Mouse (Mus musculus): ENCODE measurements at regions not wholly inside any gene's neighbourhood (a gene's known extent, or its start where the extent isn't known, plus 50 kb on each side); places are given as distances from the start of the nearest gene placed in this dataset.
"Not testable (repeated sequence)": the region's sequence is repeated elsewhere in the genome, so short reads cannot be mapped to it uniquely, and the experiment has no call there.

DNA sequence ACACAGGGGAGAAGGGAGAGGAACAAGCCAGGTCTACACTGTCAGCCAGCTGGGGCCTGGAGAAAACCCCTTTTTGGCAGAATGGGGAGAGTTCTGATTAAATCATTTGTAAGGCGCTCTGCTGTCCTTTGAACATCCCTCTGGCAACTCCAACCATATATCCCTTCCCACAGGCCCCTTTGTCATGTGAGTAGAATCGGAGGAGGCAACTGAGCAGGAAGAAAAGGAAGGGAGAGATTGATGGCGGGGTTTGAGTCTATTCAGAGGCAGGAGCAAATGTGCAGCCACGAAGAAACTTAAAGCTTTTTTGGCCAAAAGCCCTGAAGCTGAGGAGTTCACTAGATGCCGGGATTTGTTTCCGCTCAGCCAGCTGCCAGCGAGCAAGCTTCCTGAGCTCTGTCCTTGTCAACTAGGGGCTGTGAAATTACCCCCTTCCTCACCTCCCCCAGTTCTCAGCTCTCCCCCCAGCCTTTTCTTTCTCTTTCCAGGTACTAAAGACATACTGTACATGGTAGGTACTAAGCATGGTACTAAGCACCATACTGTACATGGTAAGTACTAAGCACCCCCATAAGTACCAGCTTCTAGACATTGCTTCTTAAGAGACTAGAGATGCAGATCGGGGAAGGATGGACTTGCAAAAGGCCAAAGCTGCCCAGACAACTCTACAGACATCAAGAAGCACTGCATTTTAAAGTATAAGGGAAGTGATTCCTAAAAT, 100.6 kb upstream of the Fam78b start:
- H3K9ac ChIP-seq: no peak overlapping the region
- ATAC-seq (ENCODE audit: insufficient read depth): no peak
- H3K4me2 ChIP-seq: no peak overlapping the region
- no peaks in the 10 kb centered on the region for H3K36me3 ChIP-seq (replicated peaks)
- no peaks in the 10 kb centered on the region for H3K4me1 ChIP-seq (replicated peaks)
- H3K27ac ChIP-seq (replicated peaks): no peak overlapping the region
- 51% methylated on average over 8 of the region's 8 CpGs for WGBS (ENCODE audit: insufficient replicate concordance)
- H3K4me3 ChIP-seq (replicated peaks): no peak overlapping the region
- no peaks in the 10 kb centered on the region for H3K27me3 ChIP-seq
- no peaks in the 10 kb centered on the region for H3K9me3 ChIP-seq (replicated peaks)

- no peaks in the 10 kb centered on the region for H3K27me3 ChIP-seq
- no peak overlapping the region for H3K9ac ChIP-seq
- H3K27ac ChIP-seq (replicated peaks): no peak overlapping the region
- H3K9me3 ChIP-seq (replicated peaks): no peaks in the 10 kb centered on the region
- ATAC-seq (ENCODE audit: insufficient read depth): no peak
- 50% methylated on average over 4 of the region's 4 CpGs for WGBS (ENCODE audit: insufficient replicate concordance)
- H3K4me3 ChIP-seq (replicated peaks): no peak overlapping the region
- no peaks in the 10 kb centered on the region for H3K36me3 ChIP-seq (replicated peaks)
- H3K4me2 ChIP-seq: no peak overlapping the region
- H3K4me1 ChIP-seq (replicated peaks): no peaks in the 10 kb centered on the region
Observed at GRCm38 (mm10) chr1:166901574-166901973, 99.6 kb upstream of the Fam78b start.

DNA sequence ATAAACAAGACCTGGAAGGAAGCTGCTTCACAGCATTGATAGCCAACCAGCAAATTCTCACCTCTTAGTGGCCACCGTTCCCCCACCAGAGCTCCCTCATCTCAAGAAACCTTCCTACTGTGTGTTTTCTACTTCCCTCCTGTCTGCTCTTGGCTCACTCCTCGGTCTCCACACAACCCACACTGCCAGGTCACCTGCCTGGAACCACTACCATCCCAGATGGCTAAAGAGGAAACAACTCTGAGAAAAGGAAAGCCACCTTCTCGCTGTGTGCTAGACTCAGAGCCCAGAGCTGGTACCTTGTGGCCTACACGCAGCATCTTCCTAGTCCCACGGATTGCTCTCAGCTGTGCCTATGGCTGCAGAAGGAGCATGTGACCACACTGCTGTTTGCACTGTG, 97.8 kb upstream of the Fam78b start:
- no peak overlapping the region for H3K27ac ChIP-seq (replicated peaks)
- 60% methylated on average over 5 of the region's 5 CpGs for WGBS (ENCODE audit: insufficient replicate concordance)
- H3K4me3 ChIP-seq (replicated peaks): no peak overlapping the region
- H3K4me2 ChIP-seq: no peak overlapping the region
- H3K9ac ChIP-seq: no peak overlapping the region
- no peaks in the 10 kb centered on the region for H3K9me3 ChIP-seq (replicated peaks)
- no peaks in the 10 kb centered on the region for H3K4me1 ChIP-seq (replicated peaks)
- no peaks in the 10 kb centered on the region for H3K36me3 ChIP-seq (replicated peaks)
- ATAC-seq (ENCODE audit: insufficient read depth): no peak
- no peaks in the 10 kb centered on the region for H3K27me3 ChIP-seq

- no peak overlapping the region for H3K4me3 ChIP-seq (replicated peaks)
- no peak overlapping the region for H3K4me2 ChIP-seq
- H3K36me3 ChIP-seq (replicated peaks): no peaks in the 10 kb centered on the region
- no peak overlapping the region for H3K9ac ChIP-seq
- H3K9me3 ChIP-seq (replicated peaks): no peaks in the 10 kb centered on the region
- H3K27ac ChIP-seq (replicated peaks): no peak overlapping the region
- 60% methylated on average over 10 of the region's 10 CpGs for WGBS (ENCODE audit: insufficient replicate concordance)
- no peaks in the 10 kb centered on the region for H3K4me1 ChIP-seq (replicated peaks)
- H3K27me3 ChIP-seq: no peaks in the 10 kb centered on the region
- ATAC-seq (ENCODE audit: insufficient read depth): no peak
Observed at GRCm38 (mm10) chr1:166908231-166908805, 92.9 kb upstream of the Fam78b start.

DNA sequence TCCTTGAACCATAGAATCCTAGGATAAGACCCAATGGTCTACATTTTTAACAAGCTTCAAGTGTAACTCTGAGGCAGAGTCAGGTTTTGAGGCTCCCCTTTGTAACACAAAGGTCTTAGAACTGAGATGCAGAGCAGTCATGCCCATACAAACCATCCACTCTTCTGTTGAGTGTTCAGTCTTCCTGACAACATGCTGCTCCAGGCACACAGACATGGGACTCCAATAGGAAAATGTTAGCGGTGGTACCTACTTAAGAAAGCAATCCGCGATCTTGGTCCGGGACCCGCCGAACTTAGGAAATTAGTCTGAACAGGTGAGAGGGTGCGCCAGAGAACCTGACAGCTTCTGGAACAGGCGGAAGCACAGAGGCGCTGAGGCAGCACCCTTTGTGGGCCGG, 89.0 kb upstream of the Fam78b start:
- not testable (repeated sequence) for H3K4me3 ChIP-seq (replicated peaks); H3K9me3 ChIP-seq (replicated peaks); H3K4me2 ChIP-seq; H3K9ac ChIP-seq; H3K36me3 ChIP-seq (replicated peaks); ATAC-seq (ENCODE audit: insufficient read depth); H3K4me1 ChIP-seq (replicated peaks); H3K27me3 ChIP-seq; H3K27ac ChIP-seq (replicated peaks)
- WGBS (ENCODE audit: insufficient replicate concordance): 75% methylated on average over 8 of the region's 10 CpGs

- H3K4me2 ChIP-seq: no peak overlapping the region
- no peak overlapping the region for H3K4me3 ChIP-seq (replicated peaks)
- no peaks in the 10 kb centered on the region for H3K4me1 ChIP-seq (replicated peaks)
- H3K27me3 ChIP-seq: no peaks in the 10 kb centered on the region
- no peak overlapping the region for H3K27ac ChIP-seq (replicated peaks)
- no peak for ATAC-seq (ENCODE audit: insufficient read depth)
- no peaks in the 10 kb centered on the region for H3K36me3 ChIP-seq (replicated peaks)
- WGBS (ENCODE audit: insufficient replicate concordance): 75% methylated on average over 16 of the region's 16 CpGs
- H3K9me3 ChIP-seq (replicated peaks): no peaks in the 10 kb centered on the region; the same call in 1 of the 2 replicates
- no peak overlapping the region for H3K9ac ChIP-seq
Observed at GRCm38 (mm10) chr1:166922911-166923712, 78.1 kb upstream of the Fam78b start.

- 54% methylated on average over 3 of the region's 3 CpGs for WGBS (ENCODE audit: insufficient replicate concordance)
- Histone ChIP-seq H3K4me3 (replicated peaks) (no peak overlapping the region), H3K27me3 (no peaks in the 10 kb centered on the region), H3K4me1 (replicated peaks) (no peaks in the 10 kb centered on the region), H3K4me2 (no peak overlapping the region), H3K9ac (no peak overlapping the region), H3K9me3 (replicated peaks) (no peaks in the 10 kb centered on the region; the same call in 1 of the 2 replicates), H3K36me3 (replicated peaks) (no peaks in the 10 kb centered on the region), H3K27ac (replicated peaks) (no peak overlapping the region)
- ATAC-seq (ENCODE audit: insufficient read depth): no peak
Observed at GRCm38 (mm10) chr1:166923713-166923975, 77.6 kb upstream of the Fam78b start.

DNA sequence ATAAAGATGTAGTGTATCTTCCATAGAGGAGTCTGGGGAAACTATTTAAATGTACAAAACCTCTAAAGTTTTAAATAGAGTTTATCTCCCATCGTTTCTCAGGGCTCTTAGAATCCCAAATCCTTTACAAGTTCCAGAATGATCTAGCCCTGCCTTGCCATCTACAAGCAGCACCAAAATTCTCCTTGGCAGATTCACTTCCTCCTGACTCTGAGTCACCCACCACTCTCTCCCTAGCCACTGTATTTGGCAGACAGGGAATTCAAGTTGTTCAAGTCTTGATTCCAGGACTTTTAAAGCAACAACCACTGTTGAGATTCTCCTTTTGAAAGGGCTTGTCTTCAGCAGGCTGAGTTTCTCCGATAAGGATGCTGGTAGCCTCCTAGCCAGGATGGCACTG, 77.1 kb upstream of the Fam78b start:
- Histone ChIP-seq H3K4me2 (no peak overlapping the region), H3K27me3 (no peaks in the 10 kb centered on the region), H3K27ac (replicated peaks) (no peak overlapping the region), H3K9ac (no peak overlapping the region), H3K4me3 (replicated peaks) (no peak overlapping the region), H3K36me3 (replicated peaks) (no peaks in the 10 kb centered on the region), H3K4me1 (replicated peaks) (no peaks in the 10 kb centered on the region), H3K9me3 (replicated peaks) (no peaks in the 10 kb centered on the region; the same call in 1 of the 2 replicates)
- WGBS (ENCODE audit: insufficient replicate concordance): 56% methylated on average over 2 of the region's 2 CpGs
- ATAC-seq (ENCODE audit: insufficient read depth): no peak

- WGBS (ENCODE audit: insufficient replicate concordance): 33% methylated on average over 4 of the region's 4 CpGs
- H3K4me2 ChIP-seq: no peak overlapping the region
Observed at GRCm38 (mm10) chr1:166926078-166926477, 75.1 kb upstream of the Fam78b start.

GRCm38 (mm10) chr1:166939744-166940143, 61.5 kb upstream of the Fam78b start:
- H3K36me3 ChIP-seq (replicated peaks); H3K4me1 ChIP-seq (replicated peaks); H3K9ac ChIP-seq; H3K9me3 ChIP-seq (replicated peaks); H3K27ac ChIP-seq (replicated peaks); ATAC-seq (ENCODE audit: insufficient read depth); H3K4me3 ChIP-seq (replicated peaks); H3K27me3 ChIP-seq: not testable (repeated sequence)
- H3K4me2 ChIP-seq: peak overlapping the region; percentile 10; the same call in 1 of the 2 replicates
- 61% methylated on average over 9 of the region's 9 CpGs for WGBS (ENCODE audit: insufficient replicate concordance)

More at GRCm38 (mm10) chr1:166926078-166926477, 75.1 kb upstream of the Fam78b start:
- Histone ChIP-seq H3K4me1 (replicated peaks) (no peaks in the 10 kb centered on the region), H3K27ac (replicated peaks) (no peak overlapping the region), H3K9ac (no peak overlapping the region), H3K36me3 (replicated peaks) (no peaks in the 10 kb centered on the region), H3K27me3 (no peaks in the 10 kb centered on the region), H3K4me3 (replicated peaks) (no peak overlapping the region), H3K9me3 (replicated peaks) (no peaks in the 10 kb centered on the region; the same call in 1 of the 2 replicates)
- no peak for ATAC-seq (ENCODE audit: insufficient read depth)

GRCm38 (mm10) chr1:166940146-166941076, 60.8 kb upstream of the Fam78b start:
- H3K4me3 ChIP-seq (replicated peaks): not testable (repeated sequence)

More at GRCm38 (mm10) chr1:166940146-166941076, 60.8 kb upstream of the Fam78b start:
- not testable (repeated sequence) for H3K4me1 ChIP-seq (replicated peaks); H3K27me3 ChIP-seq; H3K9me3 ChIP-seq (replicated peaks); ATAC-seq (ENCODE audit: insufficient read depth); H3K36me3 ChIP-seq (replicated peaks); H3K27ac ChIP-seq (replicated peaks); H3K9ac ChIP-seq
- 53% methylated on average over 31 of the region's 31 CpGs for WGBS (ENCODE audit: insufficient replicate concordance)
- H3K4me2 ChIP-seq: peak overlapping the region; percentile 10; the same call in 1 of the 2 replicates
